ENCODE assay signal across 11 mouse cellular contexts in genomic region chr19:57082454-57083182, GRCm38 (mm10).
DNase-seq lines count a peak whose midpoint lies in the region; TF ChIP-seq lines count a peak whose summit lies in the region.
"Had no signal": no experiment of that assay in that cellular context is flagged by ENCODE, and none has a peak within 500 bp of the region (broad histone marks: within the 10 kb centered on the region; RNA-seq: fewer than 3 reads in every experiment).

No protein-coding gene starts in this region.

- intact Hi-C loops in gastrocnemius, adult 2 months (cut with DNase I), result loop anchor here (5.0 kb wide), 1 partner anchor 35 kb away; no protein-coding TSS in a partner anchor

- WGBS in thymus, adult 2 months, result 57% methylated on average over 17 of the region's 17 CpGs
- 14% methylated on average over 17 of the region's 17 CpGs for WGBS in olfactory bulb, adult 2 months

- H3K27ac ChIP-seq in gastrocnemius, adult 2 months, result peak overlapping the region; percentile 2
- H3K27ac ChIP-seq in thymus, adult 2 months (ENCODE audit: control insufficient read depth, insufficient read depth, low read length), result peak overlapping the region; percentile 26; the same call in 1 of the 2 replicates
- peak overlapping the region; percentile 96 for H3K27ac ChIP-seq in olfactory bulb, adult 2 months (ENCODE audit: insufficient read depth, low read depth, low read length)
- H3K27ac ChIP-seq: heart, embryonic 15.5 days; stomach, postnatal 0 days had no signal

- no peak overlapping the region for H3K4me3 ChIP-seq in gastrocnemius, adult 2 months
- H3K4me3 ChIP-seq in thymus, adult 2 months (ENCODE audit: control insufficient read depth, insufficient read depth, low read length), result no peak overlapping the region
- H3K4me3 ChIP-seq in olfactory bulb, adult 2 months (ENCODE audit: insufficient read depth, low read depth, low read length), result no peak overlapping the region
- H3K4me3 ChIP-seq: heart, embryonic 15.5 days had no signal

- TF ChIP-seq CTCF in gastrocnemius, adult 2 months (IDR thresholded peaks at IDR 0.05), result no peak
- TF ChIP-seq CTCF in thymus, adult 2 months (IDR thresholded peaks at IDR 0.05; ENCODE audit: borderline replicate concordance, control insufficient read depth, extremely low read depth, insufficient read depth, low read length, poor library complexity), result no peak
- TF ChIP-seq CTCF in olfactory bulb, adult 2 months (IDR thresholded peaks at IDR 0.05; ENCODE audit: insufficient read depth, low read depth, low read length), result no peak

- no peaks in the 10 kb centered on the region for H3K27me3 ChIP-seq in thymus, adult 2 months (ENCODE audit: control insufficient read depth, insufficient read depth, low read length)
- H3K27me3 ChIP-seq: heart, embryonic 15.5 days had no signal

- no peak for DNase-seq in gastrocnemius, adult 2 months
- no peak for DNase-seq in gastrocnemius, postnatal 4 days (ENCODE audit: low spot score in 2 of 2)
- peak; percentile 45 for DNase-seq in thymus, adult 2 months
- DNase-seq in thymus, postnatal 36 days, result no peak
- DNase-seq in brain, adult 2 months (ENCODE audit: low read depth, low spot score), result peak; percentile 84
- no peak for DNase-seq in left cerebral cortex, adult 11 months (ENCODE audit: low spot score)
- no peak for DNase-seq in cerebellum, adult 11-12 months
- DNase-seq: gastrocnemius, postnatal 36 days had no signal

- H3K36me3 ChIP-seq in thymus, adult 2 months (ENCODE audit: control insufficient read depth, insufficient read depth, low read length), result peaks cover 49% of the 10 kb centered on the region
- H3K36me3 ChIP-seq: heart, embryonic 15.5 days had no signal

- H3K4me1 ChIP-seq in thymus, adult 2 months (replicated peaks; ENCODE audit: control insufficient read depth, insufficient read depth, low read length), result peaks cover 17% of the 10 kb centered on the region
- H3K4me1 ChIP-seq in olfactory bulb, adult 2 months (ENCODE audit: control insufficient read depth, insufficient read depth, low read length), result peaks cover 41% of the 10 kb centered on the region

- no peak for TF ChIP-seq POLR2A in thymus, adult 2 months (IDR thresholded peaks at IDR 0.05; ENCODE audit: control insufficient read depth, extremely low read depth, insufficient read depth, low read length, poor library complexity)
- TF ChIP-seq POLR2A in olfactory bulb, adult 2 months (IDR thresholded peaks at IDR 0.05; ENCODE audit: insufficient read depth, low read depth, low read length), result no peak

Comparison
In these comparisons a context has a peak if more than half of its experiments do, and no peak if none do; other contexts are left out.
1. DNase-seq: peak in thymus, adult 2 months (single experiment) and brain, adult 2 months (single experiment); none in gastrocnemius, adult 2 months (single experiment), gastrocnemius, postnatal 4 days (0 of 2), thymus, postnatal 36 days (0 of 2), left cerebral cortex, adult 11 months (single experiment) and cerebellum, adult 11-12 months (single experiment).
2. H3K27ac ChIP-seq: peak in every context shown above with its lines; median percentile 96 in olfactory bulb, adult 2 months; 26 in thymus, adult 2 months; 2 in gastrocnemius, adult 2 months.